ENCODE assay signal across 9 mouse cellular contexts in the genomic region with DNA sequence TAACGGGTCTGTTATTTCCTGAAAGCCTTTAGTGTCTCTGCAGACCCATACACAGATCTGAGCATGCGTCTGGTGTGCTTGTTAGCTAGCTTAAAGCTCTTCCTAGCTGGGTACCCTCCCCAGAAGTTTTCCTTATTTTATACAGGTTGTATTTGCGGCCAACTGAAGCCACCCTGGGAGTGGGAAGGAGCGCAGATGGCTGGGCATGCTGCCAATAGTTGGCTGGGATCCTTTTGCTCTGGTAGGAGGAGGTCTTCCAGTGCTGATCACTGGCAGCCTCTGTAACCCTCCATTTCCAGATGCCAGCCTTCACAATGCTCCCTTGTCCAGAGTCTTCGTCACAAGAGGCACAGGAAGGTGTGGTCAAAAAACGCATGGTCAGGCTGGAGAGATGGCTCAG. TPM values are rescaled to one million over a fixed set of nuclear protein-coding genes. Genes with fewer than 3 reads are reported as not detected.
DNase-seq lines count a peak whose midpoint lies in the region; ATAC-seq lines count a peak whose summit lies in the region.
"Had no signal": no experiment of that assay in that cellular context is flagged by ENCODE, and none has a peak within 500 bp of the region (broad histone marks: within the 10 kb centered on the region; RNA-seq: fewer than 3 reads in every experiment).

No protein-coding gene starts in this region.

- H3K4me3 ChIP-seq in hindbrain, embryonic 13.5 days = no peak overlapping the region
- no peak overlapping the region for H3K4me3 ChIP-seq in hindbrain, embryonic 10.5 days
- no peak overlapping the region for H3K4me3 ChIP-seq in heart, embryonic 12.5 days

- no peak for DNase-seq in hindbrain, embryonic 10.5 days (ENCODE audit: low spot score)
- peak; percentile 51 to 53 for DNase-seq in cerebellum, adult 18-20 months
- peak; percentile 71 for DNase-seq in layer of hippocampus, adult 11-12 months (ENCODE audit: low spot score)
- DNase-seq in mesoderm, embryonic 11.5 days (ENCODE audit: low read depth, low spot score) = peak; percentile 5
- DNase-seq in thymus, adult 18-20 months = no peak

- H3K9ac ChIP-seq in hindbrain, embryonic 13.5 days = no peak overlapping the region
- no peak overlapping the region for H3K9ac ChIP-seq in heart, embryonic 12.5 days

- H3K36me3 ChIP-seq in hindbrain, embryonic 13.5 days = peaks cover 27% of the 10 kb centered on the region
- H3K36me3 ChIP-seq in hindbrain, embryonic 10.5 days = peaks cover 17% of the 10 kb centered on the region
- peaks cover 14% of the 10 kb centered on the region for H3K36me3 ChIP-seq in heart, embryonic 12.5 days

- peak overlapping the region; percentile 70 for H3K27ac ChIP-seq in hindbrain, embryonic 13.5 days
- no peak overlapping the region for H3K27ac ChIP-seq in hindbrain, embryonic 10.5 days
- no peak overlapping the region for H3K27ac ChIP-seq in heart, embryonic 12.5 days (ENCODE audit: poor library complexity, severe bottlenecking)

- H3K27me3 ChIP-seq in hindbrain, embryonic 13.5 days = 0 out of 2 replicates have a peak, but pooled peaks cover 3% of the 10 kb centered on the region
- no peaks in the 10 kb centered on the region for H3K27me3 ChIP-seq in hindbrain, embryonic 10.5 days (ENCODE audit: insufficient read depth, poor library complexity, severe bottlenecking)
- no peaks in the 10 kb centered on the region for H3K27me3 ChIP-seq in heart, embryonic 12.5 days (replicated peaks)

- 45% methylated on average over 6 of the region's 6 CpGs for WGBS in hindbrain, embryonic 13.5 days
- 84% methylated on average over 6 of the region's 6 CpGs for WGBS in hindbrain, embryonic 10.5 days
- 48% methylated on average over 6 of the region's 6 CpGs for WGBS in heart, embryonic 12.5 days

- ATAC-seq in hindbrain, embryonic 13.5 days (ENCODE audit: low FRiP score) = peak; percentile 83
- peak; percentile 67; the same call in 1 of the 2 replicates for ATAC-seq in heart, embryonic 12.5 days (ENCODE audit: insufficient number of reproducible peaks, low FRiP score)
- no peak for ATAC-seq in megakaryocyte, adult 5-6 weeks (ENCODE audit: poor library complexity, severe bottlenecking)

- H3K4me2 ChIP-seq in hindbrain, embryonic 13.5 days = no peak overlapping the region
- no peak overlapping the region for H3K4me2 ChIP-seq in heart, embryonic 12.5 days

- peaks cover 22% of the 10 kb centered on the region for H3K4me1 ChIP-seq in hindbrain, embryonic 13.5 days (replicated peaks)
- H3K4me1 ChIP-seq in hindbrain, embryonic 10.5 days (replicated peaks) = no peaks in the 10 kb centered on the region
- peaks cover 16% of the 10 kb centered on the region for H3K4me1 ChIP-seq in heart, embryonic 12.5 days (replicated peaks)

- H3K9me3 ChIP-seq in hindbrain, embryonic 13.5 days = no peaks in the 10 kb centered on the region
- H3K9me3 ChIP-seq in hindbrain, embryonic 10.5 days = no peaks in the 10 kb centered on the region
- no peaks in the 10 kb centered on the region for H3K9me3 ChIP-seq in heart, embryonic 12.5 days (replicated peaks)
- H3K9me3 ChIP-seq: G1E had no signal

RNA-seq across cellular contexts. Expression of gene Gm35549, which starts 7.0 kb away (rescaled TPM):
- polyA plus RNA-seq in hindbrain, embryonic 13.5 days (2015; fragmentation: Nextera tagmentation; extraction: Ambion mirVana) = 0.51 and 0.56 TPM in 2 replicates
- polyA plus RNA-seq in hindbrain, embryonic 10.5 days (2016; fragmentation: Nextera tagmentation; extraction: Ambion mirVana) = 0.27 TPM in 1 of 2 replicates, not detected in the other
- polyA plus RNA-seq in heart, embryonic 12.5 days (2016; fragmentation: Nextera tagmentation; extraction: Ambion mirVana) = 0.58 TPM in 1 of 2 replicates, not detected in the other
- total RNA-seq in megakaryocyte, adult 5-6 weeks (2015) = not detected in 2 replicates
- total RNA-seq in megakaryocyte, adult 5-6 weeks (2017) = not detected in 2 replicates
- total RNA-seq: G1E had no signal
- polyA plus RNA-seq: G1E had no signal

RNA-seq across cellular contexts. Expression of gene Zfp445, which starts 29.0 kb away (rescaled TPM):
- 96.8 and 102 TPM in 2 replicates for polyA plus RNA-seq in hindbrain, embryonic 13.5 days (2015; fragmentation: Nextera tagmentation; extraction: Ambion mirVana)
- 66.1 and 74.4 TPM in 2 replicates for polyA plus RNA-seq in hindbrain, embryonic 10.5 days (2016; fragmentation: Nextera tagmentation; extraction: Ambion mirVana)
- 59.0 and 60.3 TPM in 2 replicates for polyA plus RNA-seq in heart, embryonic 12.5 days (2016; fragmentation: Nextera tagmentation; extraction: Ambion mirVana)
- total RNA-seq in megakaryocyte, adult 5-6 weeks (2015) = 27.6 and 29.1 TPM in 2 replicates
- 50.0 and 59.3 TPM in 2 replicates for total RNA-seq in megakaryocyte, adult 5-6 weeks (2017)

RNA-seq across cellular contexts. Expression of gene Tcaim, which starts 31.5 kb away (rescaled TPM):
- 7.4 and 7.9 TPM in 2 replicates for polyA plus RNA-seq in hindbrain, embryonic 13.5 days (2015; fragmentation: Nextera tagmentation; extraction: Ambion mirVana)
- polyA plus RNA-seq in hindbrain, embryonic 10.5 days (2016; fragmentation: Nextera tagmentation; extraction: Ambion mirVana) = 5.3 and 5.7 TPM in 2 replicates
- polyA plus RNA-seq in heart, embryonic 12.5 days (2016; fragmentation: Nextera tagmentation; extraction: Ambion mirVana) = 4.6 and 5.5 TPM in 2 replicates
- total RNA-seq in megakaryocyte, adult 5-6 weeks (2015) = 2.3 and 4.6 TPM in 2 replicates
- total RNA-seq in megakaryocyte, adult 5-6 weeks (2017) = 4.3 and 6.5 TPM in 2 replicates

RNA-seq across cellular contexts. Expression of gene Zkscan7, which starts 48.7 kb away (rescaled TPM):
- polyA plus RNA-seq in hindbrain, embryonic 13.5 days (2015; fragmentation: Nextera tagmentation; extraction: Ambion mirVana) = 3.9 and 4.5 TPM in 2 replicates
- polyA plus RNA-seq in hindbrain, embryonic 10.5 days (2016; fragmentation: Nextera tagmentation; extraction: Ambion mirVana) = 3.6 and 4.5 TPM in 2 replicates
- 2.5 and 2.8 TPM in 2 replicates for polyA plus RNA-seq in heart, embryonic 12.5 days (2016; fragmentation: Nextera tagmentation; extraction: Ambion mirVana)
- 0.25 and 0.34 TPM in 2 replicates for total RNA-seq in megakaryocyte, adult 5-6 weeks (2015)
- 0.51 and 0.69 TPM in 2 replicates for total RNA-seq in megakaryocyte, adult 5-6 weeks (2017)
- polyA plus RNA-seq: G1E had no signal

Comparison
In these comparisons a context has a peak if more than half of its experiments do, and no peak if none do; other contexts are left out.
1. DNase-seq: peak in cerebellum, adult 18-20 months (2 of 2), layer of hippocampus, adult 11-12 months (single experiment) and mesoderm, embryonic 11.5 days (single experiment); none in hindbrain, embryonic 10.5 days (single experiment) and thymus, adult 18-20 months (0 of 2).